Mouse (Mus musculus) spleen, postnatal 36 days (tissue): ENCODE results near the gene Tmem38b.
"Not testable (repeated sequence)": the region's sequence is repeated elsewhere in the genome, so short reads cannot be mapped to it uniquely, and the experiment has no call there.

Experiments
- DNase-seq, 2 experiments: peaks; one replicate each; pipeline ENCODE4 v3.0.0; 2022; ENCODE audit warnings: low spot score in 2 of 2, mixed read lengths in 1 of 2

Gene Tmem38b

DNA sequence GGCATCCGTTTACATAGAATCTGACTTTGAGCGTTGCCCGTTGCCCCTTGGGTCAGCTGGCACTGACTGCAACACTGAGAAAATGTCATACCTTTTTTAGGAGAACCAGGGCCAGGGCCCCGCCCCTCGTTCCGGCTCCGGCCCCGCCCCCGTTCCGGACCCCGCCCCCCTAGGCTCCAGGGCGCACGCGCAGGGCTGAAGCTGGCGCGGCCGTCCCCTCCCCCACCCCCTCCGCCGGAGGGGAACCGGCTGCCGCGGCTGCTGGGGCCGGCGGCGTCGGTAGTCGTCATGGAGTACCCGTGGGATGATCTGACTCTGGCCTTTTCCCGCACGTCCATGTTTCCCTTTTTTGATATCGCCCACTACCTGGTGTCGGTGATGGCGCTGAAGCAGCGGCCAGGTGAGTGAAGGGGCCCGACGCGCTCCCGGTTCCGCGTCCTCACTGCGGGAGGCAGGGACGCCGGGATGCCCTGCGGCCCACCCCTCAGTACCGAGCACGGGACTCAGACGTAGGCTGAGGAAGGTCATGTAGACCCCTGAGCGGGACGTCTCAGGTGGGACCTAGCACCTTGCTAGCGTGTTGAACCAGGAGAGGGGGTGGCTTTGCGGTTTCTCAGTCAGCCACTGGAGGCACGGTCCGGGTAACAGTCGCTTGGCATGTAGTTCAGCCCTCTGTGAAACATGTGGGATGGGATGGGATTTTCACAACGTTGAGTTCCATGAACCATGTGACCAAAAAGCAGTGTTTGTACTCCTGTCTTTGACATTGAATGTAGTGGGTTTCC, at the start of gene Tmem38b:
Gene Tmem38b, plus strand, starts transcription at position 225 of the 785 bp plus-strand sequence.
- peak; percentile 57 to 61 for DNase-seq

DNA sequence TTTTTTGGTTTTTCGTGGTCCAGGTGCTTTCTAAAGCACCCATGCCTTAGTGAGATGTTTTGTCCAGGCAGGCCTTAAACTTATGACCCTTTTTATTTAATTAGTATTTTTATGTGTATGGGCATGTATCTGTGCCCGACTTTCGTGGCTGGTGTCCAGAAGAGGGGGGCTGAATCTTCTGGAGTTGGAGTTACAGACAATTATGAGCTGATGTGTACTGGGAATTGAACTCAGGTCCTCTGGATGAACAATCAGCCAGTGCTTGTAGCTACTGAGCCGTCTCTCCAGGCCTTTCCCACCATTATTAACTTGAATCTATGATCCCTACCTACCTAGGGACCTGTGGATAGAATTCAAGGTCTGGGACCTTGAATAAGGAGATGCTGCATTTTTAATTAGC, 44.4 kb upstream of the Tmem38b start:
- no peak for DNase-seq

DNA sequence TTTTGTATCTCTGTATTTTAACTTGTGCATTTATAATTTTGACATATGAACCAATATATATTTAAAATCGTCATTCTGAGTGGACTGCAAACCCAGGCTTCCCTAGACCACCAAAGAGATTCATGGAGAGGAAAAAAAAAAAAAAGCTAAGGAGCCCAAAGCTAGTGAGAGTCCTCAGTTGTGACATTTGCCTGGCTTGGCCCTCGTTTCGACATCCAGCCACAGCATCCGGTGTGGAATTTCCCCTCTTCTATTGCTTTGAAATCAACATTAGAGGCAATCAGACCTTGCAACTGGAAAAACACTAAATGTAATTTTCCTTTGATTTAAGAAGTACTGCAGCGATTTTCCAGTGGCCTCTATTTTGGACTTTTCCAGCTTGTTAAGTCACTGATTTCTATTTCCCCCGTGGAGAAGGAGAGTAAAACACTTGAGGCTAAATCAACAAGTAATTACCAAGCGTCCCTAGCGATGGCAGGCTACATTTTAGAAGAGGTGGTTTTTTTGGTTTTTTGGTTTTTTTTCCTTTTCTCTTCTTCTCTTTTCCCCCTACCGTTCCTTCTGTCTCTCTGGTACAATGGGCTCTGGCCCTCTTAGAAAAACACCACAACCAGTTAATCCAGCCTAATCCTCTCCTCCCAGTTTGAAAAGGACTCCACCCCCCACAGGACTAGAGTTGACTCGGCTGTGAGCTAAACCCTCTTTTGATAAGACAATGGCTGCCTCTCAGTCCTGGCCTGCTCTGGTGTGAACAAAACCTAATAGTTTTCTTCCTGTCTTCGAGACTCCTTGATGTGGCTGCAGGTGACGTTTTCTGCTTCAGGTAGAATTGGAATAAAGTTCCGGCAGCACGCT, 43.4 kb upstream of the Tmem38b start:
- no peak for DNase-seq

DNA sequence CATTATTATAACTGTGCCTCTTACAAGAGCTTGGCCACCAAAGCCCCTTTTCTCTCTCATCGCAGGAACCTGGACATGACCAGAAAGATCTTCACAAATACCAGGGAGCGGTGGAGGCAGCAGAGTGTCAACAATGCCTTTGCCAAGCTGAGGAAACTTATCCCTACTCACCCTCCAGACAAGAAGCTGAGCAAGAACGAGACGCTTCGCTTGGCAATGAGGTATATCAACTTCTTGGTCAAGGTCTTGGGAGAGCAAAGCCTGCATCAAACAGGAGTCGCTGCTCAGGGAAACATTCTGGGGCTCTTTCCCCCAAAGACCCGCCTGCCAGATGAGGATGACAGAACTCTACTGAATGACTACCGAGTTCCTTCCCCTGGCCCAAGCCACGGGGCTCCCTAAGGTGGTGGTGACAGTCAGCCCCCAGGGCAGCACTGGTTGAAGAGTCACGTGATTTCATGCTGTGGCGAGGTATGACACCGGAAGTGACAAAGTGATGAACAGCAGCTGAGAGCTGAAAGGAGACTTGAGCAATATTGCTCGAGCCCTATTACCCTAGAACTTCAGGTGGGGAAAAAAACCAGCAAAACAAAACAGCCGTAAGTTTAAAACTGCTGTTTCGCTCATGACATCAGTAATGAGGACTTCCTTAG, 40.0 kb upstream of the Tmem38b start:
- DNase-seq = peak; percentile 45 to 47

DNA sequence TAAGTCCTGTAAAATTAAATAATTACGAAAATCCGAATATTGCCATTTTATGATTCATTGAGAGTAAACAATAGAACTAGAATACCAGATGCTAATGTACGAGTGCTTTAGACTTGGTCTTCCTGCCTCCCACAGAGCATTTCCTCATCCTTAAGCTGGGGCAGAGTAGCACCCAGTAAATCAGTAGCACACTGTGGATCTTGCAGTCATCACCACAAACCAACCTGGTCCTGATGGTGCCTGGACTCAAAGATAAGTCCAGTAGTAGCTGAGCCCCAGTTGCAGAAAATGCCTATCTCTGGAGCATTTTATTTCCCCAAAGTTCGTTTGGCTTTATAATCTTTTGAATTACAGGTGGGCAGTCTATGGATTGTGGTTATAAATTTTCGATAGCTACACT, 39.0 kb upstream of the Tmem38b start:
- DNase-seq = no peak

DNA sequence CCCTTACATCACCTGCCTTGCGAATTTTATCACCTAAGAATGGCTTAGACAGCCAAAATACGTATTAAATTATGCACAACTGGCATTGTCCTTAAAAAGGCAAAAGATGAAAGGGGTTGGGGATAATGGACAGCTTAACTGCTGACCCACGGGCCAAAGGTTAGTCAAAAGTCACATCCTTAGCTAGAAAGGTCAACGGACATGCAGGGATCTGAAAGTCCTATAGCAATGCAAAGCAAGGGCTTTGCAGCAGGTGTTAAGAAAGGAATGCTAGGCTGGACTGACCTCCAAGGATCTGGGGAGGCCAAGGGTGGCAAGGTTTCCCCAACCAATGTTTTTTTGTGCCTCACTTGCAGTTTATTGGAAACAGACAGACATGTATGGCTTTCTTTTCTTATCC, 36.5 kb upstream of the Tmem38b start:
- DNase-seq = no peak

DNA sequence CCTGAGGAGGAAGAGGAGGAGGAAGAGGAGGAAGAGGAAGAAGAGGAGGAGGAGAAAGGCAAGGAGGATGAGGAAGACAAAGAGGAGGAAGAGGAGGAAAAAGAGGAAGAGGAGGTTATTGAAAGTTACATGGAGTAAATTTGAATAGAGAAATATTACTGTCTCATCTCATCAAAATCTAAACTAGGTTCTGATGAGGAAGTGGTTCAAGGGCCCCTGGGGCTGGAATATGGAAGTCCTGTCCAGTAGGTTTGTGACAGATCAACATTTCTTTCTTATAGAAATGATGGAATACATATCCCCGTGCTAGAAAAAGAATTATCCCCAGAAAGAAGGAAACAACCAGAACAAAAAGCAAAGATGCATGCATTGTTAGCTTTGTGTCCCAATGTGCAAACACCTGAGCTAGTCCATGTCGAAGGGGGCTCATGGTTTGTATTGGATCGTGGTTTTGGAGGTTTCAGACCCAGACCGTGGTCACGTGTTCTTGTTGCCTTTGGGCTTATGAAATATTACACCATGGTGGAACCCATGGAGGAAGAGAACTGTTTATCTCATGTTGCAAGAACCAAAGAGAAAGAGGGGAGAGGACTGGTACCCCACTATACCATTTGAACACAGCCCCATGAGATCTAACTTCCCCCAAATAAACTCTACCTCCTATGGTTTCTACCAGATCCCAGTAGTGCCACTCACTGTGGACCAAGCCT, 31.4 kb upstream of the Tmem38b start:
- DNase-seq = no peak

DNA sequence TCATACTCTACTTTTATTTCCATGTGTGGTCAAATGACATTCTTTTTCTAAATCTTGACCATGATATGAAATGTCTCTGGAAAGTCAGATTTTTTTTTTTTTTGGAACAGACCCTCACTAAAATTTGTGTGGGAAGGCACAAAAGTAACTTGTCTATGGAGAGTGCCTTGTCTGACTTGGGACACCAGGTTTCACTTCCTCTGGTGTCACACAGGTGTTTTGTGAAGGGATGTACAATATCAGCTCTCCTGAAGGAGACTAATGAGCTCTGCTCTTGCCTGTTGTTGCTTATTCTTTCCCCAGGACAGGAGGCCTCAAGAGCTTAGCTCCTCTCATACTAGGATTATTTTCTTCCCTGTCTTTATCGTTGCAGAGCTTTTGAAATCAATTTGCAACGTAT, 30.8 kb upstream of the Tmem38b start:
- DNase-seq = no peak

DNA sequence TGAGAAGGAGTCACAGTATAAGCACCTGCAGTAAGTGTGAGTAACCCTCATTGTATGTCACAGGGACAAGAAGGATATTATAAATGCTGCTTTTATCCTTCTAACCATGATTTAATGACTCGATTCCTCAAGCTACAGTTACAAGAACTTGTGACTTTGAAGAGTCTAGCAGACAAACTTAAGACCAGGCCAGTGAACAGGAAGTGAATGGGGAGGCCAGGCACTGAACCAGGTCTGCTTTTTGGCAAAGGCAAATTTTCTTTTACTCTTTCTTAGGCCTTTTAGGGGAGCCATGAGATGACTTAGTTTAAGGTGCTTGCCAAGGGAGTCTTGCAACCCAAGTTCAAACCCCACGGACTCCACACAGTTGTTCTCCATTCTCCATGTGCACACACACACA, 30.1 kb upstream of the Tmem38b start:
- DNase-seq = peak; percentile 16 to 20

DNA sequence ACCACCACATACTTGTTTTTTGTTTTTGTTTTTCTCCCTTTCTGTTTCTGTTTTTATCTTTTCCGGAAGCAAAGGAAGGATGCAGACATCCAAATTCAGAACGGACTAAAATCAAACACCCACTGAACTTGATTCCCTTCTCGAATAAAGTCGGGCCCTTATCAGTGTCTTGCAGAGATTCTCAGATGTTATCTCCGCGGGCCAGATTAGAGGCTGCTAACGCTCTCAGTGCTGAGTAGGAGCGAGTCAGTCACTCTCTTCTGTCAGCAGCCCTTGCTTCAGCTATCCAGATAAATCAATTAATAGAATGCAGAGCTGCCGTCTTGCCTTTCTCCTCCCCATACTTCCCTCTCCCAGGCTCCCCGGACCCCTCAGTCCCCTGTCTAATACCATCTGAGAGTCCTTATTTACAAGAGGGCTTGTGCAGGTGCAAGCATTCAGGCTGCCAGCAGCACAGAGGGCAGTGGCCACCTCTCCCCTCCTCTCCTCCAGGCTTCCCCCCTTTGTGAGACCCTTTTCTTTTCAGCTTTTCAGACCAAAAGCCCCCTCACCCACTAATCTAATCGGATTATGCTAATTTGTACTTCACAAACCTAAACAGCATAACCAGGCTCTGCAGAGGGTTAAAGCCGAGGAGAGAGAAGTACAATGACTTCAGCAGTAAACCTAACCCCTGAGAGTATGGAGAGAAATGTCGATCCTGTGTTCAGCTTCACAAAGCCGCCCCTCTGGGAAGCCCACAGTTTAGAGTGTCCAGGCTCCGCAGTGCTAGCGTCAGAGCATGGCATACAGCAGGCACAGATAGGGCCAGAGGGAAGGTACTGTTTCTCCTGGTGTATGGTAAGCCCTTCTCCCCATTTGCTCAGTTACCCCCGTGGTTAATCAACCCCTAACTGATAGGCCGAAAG, 28.7 kb upstream of the Tmem38b start:
- no peak for DNase-seq

DNA sequence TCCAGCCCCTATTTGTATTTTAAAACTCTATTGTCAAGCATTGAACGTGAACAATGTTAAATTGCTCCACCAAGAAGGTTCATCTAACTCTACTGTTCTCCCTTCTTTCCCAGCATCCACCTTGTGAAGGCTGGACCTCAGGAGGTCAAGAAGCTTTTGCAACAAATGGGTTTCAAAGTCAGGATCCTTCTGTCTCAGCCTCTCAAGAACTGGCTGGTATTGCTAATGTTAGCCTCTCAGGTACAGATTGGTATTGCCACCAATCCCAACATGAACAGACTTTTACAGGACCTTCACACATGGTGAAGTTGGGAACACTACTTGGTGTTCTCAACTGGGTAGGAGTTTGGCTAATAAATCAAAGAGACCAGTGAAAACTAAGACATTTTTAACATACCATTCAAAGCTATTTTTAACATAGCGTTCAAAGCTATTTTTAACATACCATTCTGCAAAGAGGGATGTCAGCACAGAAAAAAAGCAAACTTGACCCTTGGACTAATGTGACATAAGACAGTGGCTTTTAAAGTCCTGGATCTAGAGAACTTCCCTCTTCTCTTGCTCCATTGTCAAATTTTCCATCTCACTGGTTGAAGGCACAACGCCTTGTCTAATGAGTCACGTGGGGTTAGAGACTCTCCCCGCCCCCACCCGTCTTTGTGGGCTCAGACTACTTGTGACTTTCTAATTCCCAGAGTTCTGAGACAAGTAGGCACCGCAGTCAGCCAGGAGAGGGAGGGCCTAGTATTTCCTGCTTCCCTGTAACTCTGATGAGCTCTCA, 26.8 kb upstream of the Tmem38b start:
- peak in 1 of 2 experiments; percentile 8 for DNase-seq

DNA sequence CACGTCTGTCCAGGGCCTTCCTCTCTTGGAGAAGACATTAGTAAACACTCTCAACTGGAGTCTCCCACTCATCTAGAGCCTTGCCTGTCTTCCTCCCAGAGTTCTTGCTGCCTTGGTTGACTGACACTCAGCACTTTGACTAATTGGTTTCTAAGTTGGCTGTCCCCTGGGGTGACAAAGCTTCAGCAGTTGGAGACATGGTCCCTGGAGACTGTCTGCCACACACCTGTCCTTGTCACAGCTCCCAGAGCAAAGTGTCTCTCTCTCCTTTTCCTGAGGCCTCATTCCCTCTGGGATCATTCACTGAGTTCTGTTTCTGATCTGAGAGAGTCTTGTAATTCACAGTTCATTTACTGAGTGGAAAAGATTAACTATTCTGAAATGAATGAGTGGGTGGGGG, 26.1 kb upstream of the Tmem38b start:
- DNase-seq = peak; percentile 9 to 21

DNA sequence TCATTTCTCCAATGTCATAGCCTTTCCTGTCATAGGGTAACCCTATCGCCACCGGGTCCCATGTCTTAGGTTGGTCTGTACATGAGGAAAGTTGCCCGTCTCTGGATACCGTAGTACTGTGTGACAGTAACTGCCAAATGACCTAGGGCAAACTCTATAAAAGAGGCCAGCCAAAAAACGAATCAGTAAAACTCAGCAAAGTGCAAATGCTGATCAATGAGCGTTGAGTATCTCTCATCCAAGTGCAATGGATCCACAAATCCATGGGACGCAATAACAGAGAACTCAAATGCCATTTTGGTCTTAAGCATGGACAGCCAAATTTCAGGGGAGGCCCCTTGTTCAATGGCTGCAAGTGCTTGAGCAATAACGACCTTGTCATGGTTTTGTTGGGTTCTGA, 22.2 kb upstream of the Tmem38b start:
- DNase-seq = not testable (repeated sequence)

DNA sequence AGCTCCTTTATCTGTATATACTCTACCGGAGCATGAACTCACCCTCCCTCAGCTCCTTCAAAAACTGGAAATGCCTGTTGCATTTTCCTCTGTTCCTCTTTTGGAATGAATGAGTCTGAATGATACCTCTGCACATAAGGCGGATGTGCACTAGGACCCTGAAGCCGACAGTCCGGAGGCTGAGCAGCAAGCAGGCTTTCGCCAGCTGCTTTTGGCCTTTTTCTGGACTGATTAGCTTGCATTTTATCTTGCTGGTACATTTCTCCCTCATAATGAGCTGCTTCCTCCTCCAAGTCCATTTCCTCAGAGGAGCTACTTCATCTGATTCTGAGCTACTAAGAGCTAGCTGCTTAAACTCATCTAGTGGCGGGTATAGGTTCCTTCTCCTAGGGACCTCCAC, 19.4 kb upstream of the Tmem38b start:
- not testable (repeated sequence) for DNase-seq

DNA sequence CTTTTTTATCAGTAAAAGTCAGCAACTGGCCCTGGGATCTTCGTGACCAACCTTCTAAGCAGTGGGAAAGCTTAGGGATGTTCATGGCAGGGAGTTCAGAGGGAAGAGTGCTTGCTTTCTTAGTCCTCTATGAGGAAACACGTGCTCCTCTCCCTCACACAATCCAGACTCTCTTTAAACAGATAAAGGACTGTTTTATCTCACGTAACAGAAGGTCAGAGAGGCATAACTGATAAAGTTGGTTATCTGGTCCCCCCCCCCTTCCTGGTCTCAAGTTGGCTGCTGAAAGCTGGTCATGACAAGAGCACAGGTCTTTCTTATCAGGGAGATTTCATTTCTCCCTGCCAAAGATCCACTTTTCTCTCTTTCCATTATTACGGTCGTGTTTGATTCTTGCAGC, 7.5 kb upstream of the Tmem38b start:
- DNase-seq = no peak

DNA sequence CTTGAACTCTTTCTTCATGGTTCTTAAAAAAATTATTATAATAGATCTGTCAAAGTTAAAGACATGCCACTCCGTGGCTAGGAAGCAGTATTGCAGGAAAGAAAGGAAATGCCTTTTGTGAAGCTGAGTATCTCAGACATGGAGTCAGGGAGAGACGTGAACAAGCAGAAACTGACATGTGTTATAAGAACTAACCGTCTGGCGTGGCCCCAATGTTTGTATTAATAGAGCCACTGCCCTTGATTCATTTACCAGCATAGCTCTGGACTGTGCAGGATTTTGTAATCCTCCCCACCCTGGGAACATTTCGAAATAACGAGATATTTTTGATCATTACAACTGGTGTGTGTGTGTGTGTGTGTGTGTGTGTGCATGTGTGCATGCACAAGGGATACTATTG, 2.1 kb upstream of the Tmem38b start:
- DNase-seq = no peak

DNA sequence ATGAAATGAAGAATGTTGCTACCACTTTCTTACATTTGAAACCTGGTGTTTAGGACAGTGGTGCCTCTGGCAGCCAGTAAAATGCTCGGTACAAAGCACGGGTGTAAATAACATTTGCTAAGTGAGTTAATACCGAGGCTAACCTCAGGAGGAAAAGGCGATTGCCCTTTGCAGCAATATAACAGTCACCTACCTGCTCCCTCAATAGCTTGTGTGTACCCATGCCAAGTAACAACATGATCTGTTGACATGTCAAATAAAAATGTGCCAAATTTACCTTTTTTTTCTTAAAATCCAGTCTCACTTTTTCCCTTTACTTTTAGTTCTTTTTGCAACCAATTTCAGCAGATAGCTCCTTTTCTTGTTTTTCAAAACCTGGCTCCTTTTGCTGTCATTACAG, 1.0 kb upstream of the Tmem38b start:
- DNase-seq = no peak

DNA sequence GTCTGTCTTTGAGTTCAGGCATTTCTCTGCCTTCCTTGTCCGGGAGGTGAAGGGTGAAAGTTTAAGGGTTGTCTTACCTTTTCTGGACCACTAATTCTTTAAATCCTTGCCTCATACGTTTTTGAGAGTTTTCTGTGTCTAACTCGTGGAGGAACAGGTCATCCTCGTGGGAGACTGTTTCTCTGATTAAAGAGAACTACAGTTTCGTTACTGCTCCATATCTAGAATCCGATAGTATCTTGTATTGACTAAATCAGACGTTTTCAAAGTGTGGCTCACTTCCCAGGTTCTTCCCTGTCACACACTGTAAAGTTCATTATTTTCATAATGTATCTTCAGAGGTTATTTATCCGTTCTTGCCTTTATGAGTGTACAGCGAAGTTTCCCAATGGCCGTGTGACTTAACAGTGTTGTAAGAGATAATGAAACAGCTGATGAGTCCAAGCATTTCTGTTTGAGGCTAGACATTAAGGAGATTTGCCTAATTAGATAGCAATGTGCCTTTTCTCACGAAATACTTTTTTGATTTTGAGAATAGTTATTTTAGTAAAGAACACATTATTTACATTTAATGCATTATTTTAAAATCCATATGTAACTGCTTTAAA, 900 bp downstream of the Tmem38b start:
- DNase-seq = no peak

DNA sequence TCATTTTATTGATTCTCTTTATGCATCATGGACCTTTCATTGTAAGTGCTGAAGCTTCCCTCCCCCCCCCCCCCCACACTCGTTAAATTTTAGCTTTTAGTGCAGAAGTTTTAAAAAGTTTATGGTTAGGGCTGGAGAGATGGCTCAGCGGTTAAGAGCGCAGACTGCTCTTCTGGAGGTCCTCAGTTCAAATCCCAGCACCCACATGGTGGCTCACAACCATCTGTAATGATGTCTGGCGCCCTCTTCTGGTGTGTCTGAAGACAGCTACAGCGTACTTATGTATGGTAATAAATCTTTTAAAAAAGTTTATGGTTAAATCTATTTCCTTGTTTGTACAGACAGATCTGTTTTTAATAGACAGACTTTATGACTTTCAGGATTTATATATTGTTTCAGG, 2.0 kb downstream of the Tmem38b start:
- DNase-seq = no peak

DNA sequence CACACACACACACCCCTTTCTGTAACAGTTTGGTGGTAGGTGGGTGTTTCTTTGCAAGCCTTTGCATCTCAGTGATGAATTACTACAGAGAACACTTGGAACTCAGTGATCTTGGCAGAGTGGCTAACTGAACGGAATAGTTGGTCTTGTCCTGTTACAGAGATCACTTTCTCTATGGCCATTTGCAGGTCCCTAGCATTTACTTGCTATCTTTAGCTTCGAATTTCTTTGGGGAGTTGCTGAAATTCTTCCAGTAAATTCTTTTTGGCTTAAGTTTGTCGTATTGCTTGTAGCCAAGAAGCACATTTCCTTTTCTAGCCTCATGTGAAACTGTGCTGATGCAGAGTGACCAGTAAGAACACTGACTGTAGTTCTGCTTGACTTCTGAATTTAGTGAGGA, 3.1 kb downstream of the Tmem38b start:
- DNase-seq = no peak
